Mouse (Mus musculus) heart, adult 2 months (tissue): ENCODE data around the gene Coa6.

Experiments used
- CTCF ChIP-seq: fragments of 200-600 bp; IDR thresholded peaks from 2 replicates; pipeline ENCODE4 v1.8.1; 2022; ENCODE audit warnings: antibody characterized with exemption, mild to moderate bottlenecking, moderate library complexity
- EP300 ChIP-seq: fragments of 200-500 bp; IDR thresholded peaks from 2 replicates; pipeline ENCODE4 v1.6.1; 2011; ENCODE audit warnings: low read depth, low read length, control low read depth; ENCODE audit not compliant: insufficient read depth
- POLR2A ChIP-seq: fragments of 200-500 bp; IDR thresholded peaks from 2 replicates; pipeline ENCODE4 v1.6.1; 2011; ENCODE audit warnings: mild to moderate bottlenecking, low read depth, low read length, control low read depth; ENCODE audit not compliant: insufficient read depth

GRCm38 (mm10) chr8:126382216-126382615 lies 40.1 kb upstream of the Coa6 start:
- TF ChIP-seq CTCF (no peak), POLR2A (no peak), EP300 (no peak)
